Mouse (Mus musculus) stomach, postnatal 0 days (tissue): Measurements from ENCODE around the gene Prpf40b. TPM values are rescaled to one million over a fixed set of nuclear protein-coding genes. Genes with fewer than 3 reads are reported as not detected.
A peak's percentile ranks its signal among the peaks of the same experiment; 100 is the strongest.

Experiments
- ATAC-seq: fragments of 200-750 bp; cut with Nextera tagmentation; 2 replicates; pipeline ENCODE4 v1.8.0; 2017; ENCODE audit not compliant: low FRiP score, low TSS enrichment
- DNase-seq: peaks from one replicate; pipeline ENCODE4 v3.0.0-alpha.2; 2016; ENCODE audit warnings: low spot score
- H3K27ac ChIP-seq: fragments of 300-500 bp; sonication (generic); replicated peaks from 2 replicates; pipeline ENCODE4 v1.5.1; 2014; ENCODE audit warnings: mild to moderate bottlenecking, control low read depth
- H3K27me3 ChIP-seq: fragments of 300-500 bp; sonication (generic); 2 replicates; pipeline ENCODE4 v1.6.1; 2014; ENCODE audit warnings: low read length; ENCODE audit not compliant: control insufficient read depth, insufficient read depth
- H3K36me3 ChIP-seq: fragments of 300-500 bp; sonication (generic); 2 replicates; pipeline ENCODE4 v1.6.1; 2014; ENCODE audit warnings: low read length, mixed read lengths; ENCODE audit not compliant: control insufficient read depth, insufficient read depth
- H3K4me1 ChIP-seq: fragments of 300-500 bp; sonication (generic); replicated peaks from 2 replicates; pipeline ENCODE4 v1.6.1; 2014; ENCODE audit warnings: antibody characterized with exemption; ENCODE audit not compliant: control insufficient read depth, insufficient read depth
- H3K4me2 ChIP-seq: fragments of 300-500 bp; sonication (generic); replicated peaks from 2 replicates; pipeline ENCODE4 v1.6.1; 2014; ENCODE audit warnings: low read depth, mild to moderate bottlenecking, control low read depth, moderate library complexity
- H3K4me3 ChIP-seq: fragments of 300-500 bp; sonication (generic); 2 replicates; pipeline ENCODE4 v1.5.1; 2014; ENCODE audit warnings: low read depth, low read length, control low read depth
- H3K9ac ChIP-seq: fragments of 300-500 bp; sonication (generic); 2 replicates; pipeline ENCODE4 v1.6.1; 2014; ENCODE audit warnings: mild to moderate bottlenecking, low read length, control low read depth, mixed read lengths
- H3K9me3 ChIP-seq: fragments of 300-500 bp; sonication (generic); 2 replicates; pipeline ENCODE4 v1.6.1; 2016; ENCODE audit warnings: low read length; ENCODE audit not compliant: control insufficient read depth
- CTCF ChIP-seq: IDR thresholded peaks from 2 replicates; pipeline ENCODE4 v1.5.1; 2016; ENCODE audit warnings: antibody characterized with exemption, low read depth, mild to moderate bottlenecking, moderate library complexity
- EP300 ChIP-seq: optimal IDR thresholded peaks from 2 replicates; pipeline ENCODE3; 2016; ENCODE audit warnings: antibody characterized with exemption
- WGBS: fragments of 180-500 bp; shearing (Covaris S2); extraction: QIAGEN DNeasy Blood & Tissue Kit; methylation state at CpG from one replicate; pipeline ENCODE4 v1.1.7; 2014; 5-methylcytosine and 5-hydroxymethylcytosine counted together
- polyA plus RNA-seq: library from polyadenylated mRNA; unstranded; fragments of >200 nt; fragmentation: Nextera tagmentation; extraction: Ambion mirVana; gene quantifications from 2 replicates; pipeline ENCODE4 v1.2.1, GENCODE M21; 2015

The Prpf40b gene
- polyA plus RNA-seq, 1 experiment from 2014 or later: 18.3 TPM

- H3K27ac ChIP-seq: no peak overlapping the region
- no peaks in the 10 kb centered on the region for H3K9me3 ChIP-seq
- H3K36me3 ChIP-seq: no peaks in the 10 kb centered on the region; the same call in 1 of the 2 replicates
- ATAC-seq: no peak
- no peak for DNase-seq
- no peak overlapping the region for H3K4me3 ChIP-seq
- H3K27me3 ChIP-seq: no peaks in the 10 kb centered on the region
- no peaks in the 10 kb centered on the region for H3K4me1 ChIP-seq
- WGBS: 81% methylated on average over 5 of the region's 5 CpGs
- no peak overlapping the region for H3K4me2 ChIP-seq
- TF ChIP-seq EP300 (no peak), CTCF (no peak)
- no peak overlapping the region for H3K9ac ChIP-seq
Measured at GRCm38 (mm10) chr15:99331341-99331740, 36.5 kb downstream of the Prpf40b start.

DNA sequence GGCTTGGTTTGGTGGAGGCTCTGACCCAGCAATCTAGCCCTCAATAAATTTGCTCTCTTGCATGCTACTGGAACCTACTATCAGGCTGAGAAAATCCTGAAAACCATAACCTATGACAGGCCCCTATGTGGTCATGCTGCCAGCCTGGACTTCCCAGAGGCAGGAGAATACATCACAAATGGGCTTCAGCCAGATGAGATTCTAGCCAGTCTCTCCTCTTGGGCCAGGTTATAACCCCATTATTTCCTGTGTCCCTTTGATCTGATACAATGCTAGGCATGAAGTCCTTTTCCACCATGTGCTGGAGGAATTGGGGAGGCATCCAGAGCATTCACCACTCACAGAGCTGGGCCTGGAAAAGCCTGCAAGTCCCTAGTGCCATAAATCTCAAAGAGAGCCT lies 37.2 kb downstream of the Prpf40b start:
- ATAC-seq (no peak), DNase-seq (no peak)
- Histone ChIP-seq H3K27me3 (no peaks in the 10 kb centered on the region), H3K9ac (no peak overlapping the region), H3K4me2 (no peak overlapping the region), H3K27ac (peak overlapping the region; percentile 92), H3K36me3 (no peaks in the 10 kb centered on the region; the same call in 1 of the 2 replicates), H3K9me3 (no peaks in the 10 kb centered on the region), H3K4me3 (no peak overlapping the region), H3K4me1 (no peaks in the 10 kb centered on the region)
- TF ChIP-seq EP300 (no peak), CTCF (no peak)

- peak; percentile 45 for DNase-seq
- Histone ChIP-seq H3K4me3 (no peak overlapping the region), H3K36me3 (no peaks in the 10 kb centered on the region), H3K27ac (peak overlapping the region; percentile 92), H3K27me3 (no peaks in the 10 kb centered on the region), H3K9me3 (no peaks in the 10 kb centered on the region), H3K4me1 (no peaks in the 10 kb centered on the region), H3K9ac (peak overlapping the region; percentile 35; the same call in 1 of the 2 replicates), H3K4me2 (no peak overlapping the region)
- TF ChIP-seq EP300 (no peak), CTCF (peak; percentile 20; the same call in 1 of the 2 replicates)
- whole genome bisulfite sequencing: 40% methylated on average over 9 of the region's 9 CpGs
- ATAC-seq: peak; percentile 71
Measured at GRCm38 (mm10) chr15:99332921-99333675, 38.2 kb downstream of the Prpf40b start.

DNA sequence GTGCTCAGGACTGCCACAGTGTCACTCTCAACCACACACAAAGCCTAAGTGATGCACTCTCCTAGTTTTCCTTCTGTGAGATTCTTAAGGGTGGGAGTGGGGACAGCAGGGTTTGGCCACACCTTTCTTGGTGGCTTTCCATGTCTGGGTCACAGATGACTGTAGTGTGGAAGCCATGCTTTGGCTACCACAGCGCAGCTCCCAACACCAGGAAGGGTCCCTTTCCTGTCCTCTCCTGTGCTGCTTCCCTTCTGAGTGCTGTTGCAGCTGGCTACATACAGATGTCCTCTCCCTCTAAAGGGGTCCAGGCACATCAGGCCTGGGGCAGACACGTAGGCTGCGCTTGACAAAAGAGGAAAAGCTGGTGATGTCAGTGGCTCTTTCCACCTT lies 38.8 kb downstream of the Prpf40b start:
- no peaks in the 10 kb centered on the region for H3K4me1 ChIP-seq

GRCm38 (mm10) chr15:99334500-99334899 lies 39.6 kb downstream of the Prpf40b start:
- Histone ChIP-seq H3K4me2 (no peak overlapping the region), H3K36me3 (no peaks in the 10 kb centered on the region), H3K9ac (0 out of 2 replicates have a peak overlapping the region, but pooled peaks have one; percentile 23), H3K4me1 (no peaks in the 10 kb centered on the region; the same call in 1 of the 2 replicates), H3K4me3 (no peak overlapping the region), H3K9me3 (no peaks in the 10 kb centered on the region), H3K27ac (peak overlapping the region; percentile 40), H3K27me3 (no peaks in the 10 kb centered on the region)
- ATAC-seq: no peak
- no peak for DNase-seq
- TF ChIP-seq EP300: no peak
- TF ChIP-seq CTCF: no peak
- WGBS: 60% methylated on average over 6 of the region's 6 CpGs

More for the DNA sequence above, 38.8 kb downstream of the Prpf40b start:
- no peaks in the 10 kb centered on the region for H3K27me3 ChIP-seq
- peak overlapping the region; percentile 35 for H3K9ac ChIP-seq
- ATAC-seq (peak; percentile 35; the same call in 1 of the 2 replicates), DNase-seq (no peak)
- H3K36me3 ChIP-seq: no peaks in the 10 kb centered on the region
- no peak for TF ChIP-seq CTCF
- no peak for TF ChIP-seq EP300
- H3K4me3 ChIP-seq: no peak overlapping the region
- WGBS: 88% methylated on average over 3 of the region's 3 CpGs
- no peak overlapping the region for H3K4me2 ChIP-seq
- H3K9me3 ChIP-seq: no peaks in the 10 kb centered on the region
- H3K27ac ChIP-seq: peak overlapping the region; percentile 92

DNA sequence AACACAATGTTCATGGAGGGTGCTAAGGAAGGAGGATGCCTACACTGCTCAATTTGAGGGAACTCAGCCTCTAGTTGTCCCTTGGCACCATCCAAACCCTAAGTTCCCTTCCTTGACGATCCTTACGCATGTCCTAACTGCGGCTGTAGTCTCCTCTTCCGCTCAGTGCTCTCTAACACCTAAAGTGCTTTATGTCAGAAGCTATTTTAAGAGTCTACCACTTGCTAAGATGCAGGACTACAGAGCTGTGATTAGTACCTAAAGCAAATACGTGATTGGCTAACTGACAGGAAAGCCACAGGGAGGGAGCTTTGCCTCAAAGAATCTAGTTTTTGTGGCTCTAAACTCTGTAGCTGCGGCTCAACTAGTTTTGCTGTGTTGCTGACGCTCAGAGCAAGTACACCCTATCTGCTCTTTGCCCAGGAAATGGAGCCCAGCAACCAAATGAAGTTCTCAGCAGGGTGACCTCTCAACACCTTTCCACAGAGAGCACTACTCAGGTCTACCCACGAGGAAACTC lies 41.0 kb downstream of the Prpf40b start:
- DNase-seq (no peak), ATAC-seq (no peak)
- Histone ChIP-seq H3K36me3 (no peaks in the 10 kb centered on the region), H3K4me1 (no peaks in the 10 kb centered on the region; the same call in 1 of the 2 replicates), H3K4me2 (no peak overlapping the region), H3K9ac (no peak overlapping the region), H3K27me3 (no peaks in the 10 kb centered on the region), H3K9me3 (no peaks in the 10 kb centered on the region), H3K4me3 (no peak overlapping the region), H3K27ac (no peak overlapping the region)
- 71% methylated on average over 8 of the region's 8 CpGs for WGBS
- TF ChIP-seq EP300 (no peak), CTCF (no peak)
